Mouse (Mus musculus) liver, adult 2 months (tissue): Measurements from ENCODE around the gene S100a4.

Experiments
- CTCF ChIP-seq: fragments of 200-500 bp; IDR thresholded peaks from 2 replicates; pipeline ENCODE4 v1.5.1; 2011; ENCODE audit warnings: low read depth, low read length, control low read depth
- POLR2A ChIP-seq: fragments of 200-500 bp; IDR thresholded peaks from 2 replicates; pipeline ENCODE4 v1.6.1; 2011; ENCODE audit warnings: low read length, control low read depth; ENCODE audit not compliant: insufficient read depth; ENCODE audit errors: extremely low read depth

DNA sequence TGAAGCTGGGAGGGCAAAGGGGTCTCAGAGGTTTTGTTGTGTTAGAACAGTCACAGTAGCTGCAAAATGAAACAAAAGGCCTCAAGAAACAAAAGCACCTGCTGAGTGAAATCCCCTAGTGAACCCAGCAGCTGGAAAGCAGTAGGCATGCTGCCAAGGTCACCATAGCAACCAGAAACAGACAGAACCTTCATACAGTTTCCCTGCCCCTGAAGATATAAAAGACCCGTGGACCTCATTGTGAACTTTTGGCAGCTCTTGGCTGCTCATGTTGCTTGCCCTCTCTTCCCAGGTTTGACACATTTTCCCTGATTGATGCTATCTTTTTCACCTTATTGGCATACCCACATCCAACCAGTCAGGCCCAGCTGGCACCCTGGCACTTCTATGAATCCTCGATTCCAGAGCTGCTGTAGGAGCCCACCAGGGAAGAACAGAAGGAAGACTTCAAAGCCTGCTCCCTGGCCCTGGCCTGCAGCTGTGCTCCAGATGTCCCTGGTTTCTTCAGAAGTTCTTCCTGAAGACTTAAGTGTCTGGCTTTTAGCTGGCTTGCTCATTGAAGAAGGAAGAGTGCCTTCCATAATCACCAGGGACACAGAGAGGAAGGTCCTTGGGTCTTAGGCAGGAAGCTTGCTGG, 20.0 kb downstream of the S100a4 start:
- TF ChIP-seq POLR2A (no peak), CTCF (no peak)
